Comparison of ENCODE assay signal across 12 mouse cellular contexts in the genomic region with DNA sequence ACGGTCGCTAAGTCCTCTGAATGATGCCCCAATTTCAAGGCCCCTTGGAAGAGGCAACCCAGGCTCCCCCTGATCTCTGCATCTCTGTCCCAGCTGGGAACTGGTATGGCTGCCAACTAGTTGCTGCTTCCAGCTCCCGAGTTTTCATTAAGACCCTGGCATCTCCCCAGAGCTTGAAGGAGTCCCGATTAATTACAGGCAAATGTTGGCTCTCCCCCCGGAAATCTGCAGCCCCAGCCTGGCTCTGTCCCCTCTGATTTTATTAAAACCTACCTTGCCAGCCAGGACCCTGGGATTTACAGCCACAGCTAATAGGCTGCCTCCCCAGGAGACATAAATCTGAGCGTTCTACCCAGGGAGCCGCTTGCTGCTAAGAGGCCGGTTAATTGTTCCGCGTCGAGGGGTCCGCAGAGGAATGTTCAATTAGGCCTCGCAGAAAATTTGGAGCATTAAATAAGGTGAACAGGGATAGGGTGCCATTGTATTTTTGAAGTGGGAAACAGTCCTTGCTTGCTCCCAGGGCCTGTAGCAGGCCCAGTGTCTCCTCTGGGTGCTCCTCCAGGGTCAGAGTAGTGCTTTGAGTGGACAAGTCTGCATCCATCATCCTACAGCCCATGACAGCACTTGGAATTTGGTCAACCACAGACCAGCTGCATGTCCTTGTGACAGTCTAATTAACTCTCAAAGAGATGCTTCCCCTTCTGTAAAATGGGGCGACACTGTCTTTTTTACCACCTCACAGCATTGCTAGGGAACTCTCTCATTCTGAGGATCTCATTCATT. TPM values are rescaled to one million over a fixed set of nuclear protein-coding genes. Genes with fewer than 3 reads are reported as not detected.
DNase-seq lines count a peak whose midpoint lies in the region; ATAC-seq and TF ChIP-seq lines count a peak whose summit lies in the region.
"Had no signal": no experiment of that assay in that cellular context is flagged by ENCODE, and none has a peak within 500 bp of the region (broad histone marks: within the 10 kb centered on the region; RNA-seq: fewer than 3 reads in every experiment).

No protein-coding gene starts in this region.

- intact Hi-C loops in heart, postnatal 14 days (cut with DNase I) = loop anchor here (10.0 kb wide), 1 partner anchor 57 kb away; no protein-coding TSS in a partner anchor

- no peak for ATAC-seq in limb, embryonic 14.5 days (ENCODE audit: low FRiP score, low read depth)

- peak; percentile 28 for DNase-seq in embryo, embryonic 11 days
- DNase-seq in embryo, embryonic 10 days (ENCODE audit: low spot score) = no peak
- peak; percentile 25 for DNase-seq in brain, adult 2 months (ENCODE audit: low read depth, low spot score)
- peak; percentile 50 to 65 for DNase-seq in layer of hippocampus, adult 8-10 months (ENCODE audit: low spot score in 2 of 2)
- DNase-seq in limb, embryonic 14.5 days (ENCODE audit: low spot score) = peak; percentile 18
- no peak for DNase-seq in adrenal gland, adult (ENCODE audit: inconsistent age in 2 of 2, low spot score in 1 of 2)
- DNase-seq in heart, postnatal 14 days = no peak
- DNase-seq in thymus, postnatal 0 days (ENCODE audit: low spot score) = no peak
- DNase-seq: heart, postnatal 10 days had no signal

- no peak for TF ChIP-seq POLR2A in limb, embryonic 14.5 days (IDR thresholded peaks at IDR 0.05; ENCODE audit: borderline replicate concordance, extremely low read depth, insufficient read depth, insufficient read length)

- 17% methylated on average over 14 of the region's 14 CpGs for WGBS in limb, embryonic 14.5 days

- H3K4me2 ChIP-seq in limb, embryonic 14.5 days (replicated peaks; ENCODE audit: low read depth, low read length, severe bottlenecking) = no peak overlapping the region
- H3K4me2 ChIP-seq: limb, embryonic 15.5 days had no signal

- no peaks in the 10 kb centered on the region for H3K9me3 ChIP-seq in limb, embryonic 14.5 days (ENCODE audit: control insufficient read depth, low read length)
- H3K9me3 ChIP-seq: limb, embryonic 15.5 days had no signal

- H3K27me3 ChIP-seq in limb, embryonic 14.5 days (ENCODE audit: control insufficient read depth, insufficient read depth, low read length) = no peaks in the 10 kb centered on the region

- H3K4me3 ChIP-seq in limb, embryonic 14.5 days (replicated peaks; ENCODE audit: low read length) = no peak overlapping the region
- H3K4me3 ChIP-seq: erythroblast, embryonic 14.5 days; limb, embryonic 15.5 days had no signal

- H3K36me3 ChIP-seq in limb, embryonic 14.5 days (ENCODE audit: control insufficient read depth, insufficient read depth, low read length) = no peaks in the 10 kb centered on the region
- H3K36me3 ChIP-seq: limb, embryonic 15.5 days had no signal

- H3K4me1 ChIP-seq in limb, embryonic 14.5 days (ENCODE audit: control insufficient read depth, insufficient read depth, low read length) = peaks cover 12% of the 10 kb centered on the region; the same call in 1 of the 2 replicates

- no peak overlapping the region for H3K27ac ChIP-seq in limb, embryonic 14.5 days (replicated peaks; ENCODE audit: low read depth, low read length)
- H3K27ac ChIP-seq: limb, embryonic 15.5 days had no signal

- H3K9ac ChIP-seq in limb, embryonic 14.5 days (ENCODE audit: low read depth, low read length, severe bottlenecking) = no peak overlapping the region
- H3K9ac ChIP-seq: limb, embryonic 15.5 days had no signal

RNA-seq across cellular contexts. Expression of gene Msx1, which starts 33.6 kb away (rescaled TPM):
- total RNA-seq in layer of hippocampus, adult 8-10 months (2022) = 1 to 10 TPM; 4.7 to 5.2 (median 5.1) TPM
- 81.2 and 120 TPM in 2 replicates for polyA plus RNA-seq in limb, embryonic 14.5 days (2012; rRNA removed)
- polyA plus RNA-seq in limb, embryonic 14.5 days (2014; fragmentation: Nextera tagmentation; extraction: Ambion mirVana) = 122 and 166 TPM in 2 replicates
- 1 to 10 TPM; 4.6 to 5.6 TPM for total RNA-seq in heart, postnatal 14 days (2021)
- polyA plus RNA-seq in thymus, postnatal 0 days (2015; fragmentation: Nextera tagmentation; extraction: Ambion mirVana) = 1.7 and 2.2 TPM in 2 replicates
- total RNA-seq: megakaryocyte progenitor cell, adult 5-6 weeks had no signal
- polyA plus RNA-seq: erythroblast, embryonic 14.5 days had no signal

Comparison
In these comparisons a context has a peak if more than half of its experiments do, and no peak if none do; other contexts are left out.
1. DNase-seq: peak in embryo, embryonic 11 days (single experiment), brain, adult 2 months (single experiment), layer of hippocampus, adult 8-10 months (2 of 2) and limb, embryonic 14.5 days (single experiment); none in embryo, embryonic 10 days (single experiment), adrenal gland, adult (0 of 2), heart, postnatal 14 days (0 of 2) and thymus, postnatal 0 days (single experiment).